Mouse (Mus musculus) neutrophil, adult 65 days (primary cell): ENCODE results near the gene Pnpla1. TPM values are rescaled to one million over a fixed set of nuclear protein-coding genes. Genes with fewer than 3 reads are reported as not detected.

ENCODE experiments used
- total RNA-seq: library from RNA; stranded (reverse); gene quantifications from 2 replicates; pipeline ENCODE4 v1.2.4, GENCODE M21; 2023

The Pnpla1 gene
- 7.0 and 7.3 TPM in 2 replicates for total RNA-seq

GRCm38 (mm10) chr17:28858205-28858604, at the start of gene Pnpla1:
Gene Pnpla1, plus strand, starts transcription at chr17:28858411.

GRCm38 (mm10) chr17:28915060-28915628, 56.9 kb downstream of the Pnpla1 start, which contains the start of gene 4930539E08Rik:
Gene 4930539E08Rik, minus strand, starts transcription at chr17:28915324.

Other genes with a start within 250 kb of the Pnpla1 start
- gene Srpk1, start 235.7 kb upstream of the Pnpla1 start, total RNA-seq = 45.7 and 51.2 TPM in 2 replicates
- 1.9 and 5.3 TPM in 2 replicates for gene Slc26a8, start 168.2 kb upstream of the Pnpla1 start, total RNA-seq
- 209 and 318 TPM in 2 replicates for gene Mapk14, start 167.1 kb upstream of the Pnpla1 start, total RNA-seq
- gene AC170998.1, start 132.3 kb upstream of the Pnpla1 start, total RNA-seq = 9.2 and 11.5 TPM in 2 replicates
- 190 and 258 TPM in 2 replicates for gene Mapk13, start 89.1 kb upstream of the Pnpla1 start, total RNA-seq
- 45.1 and 53.0 TPM in 2 replicates for gene Brpf3, start 57.3 kb upstream of the Pnpla1 start, total RNA-seq
- 0.13 TPM in 1 of 2 replicates, not detected in the other for gene 4930539E08Rik, start 56.9 kb downstream of the Pnpla1 start, total RNA-seq
- gene Pxt1, start 85.4 kb downstream of the Pnpla1 start, total RNA-seq = 2.0 and 3.8 TPM in 2 replicates
- 207 and 280 TPM in 2 replicates for gene Kctd20, start 93.5 kb downstream of the Pnpla1 start, total RNA-seq
- gene Stk38, start 149.6 kb downstream of the Pnpla1 start, total RNA-seq = 223 and 318 TPM in 2 replicates
- 314 and 370 TPM in 2 replicates for gene Srsf3, start 174.2 kb downstream of the Pnpla1 start, total RNA-seq
- gene Cdkn1a, start 232.6 kb downstream of the Pnpla1 start, total RNA-seq = 40.2 and 41.4 TPM in 2 replicates